Mouse (Mus musculus): ENCODE measurements around the gene Flvcr2. TPM values are rescaled to one million over a fixed set of nuclear protein-coding genes. Genes with fewer than 3 reads are reported as not detected.

The Flvcr2 gene
- polyA plus RNA-seq, 1 experiment from 2014 or later: 0.85 TPM

DNA sequence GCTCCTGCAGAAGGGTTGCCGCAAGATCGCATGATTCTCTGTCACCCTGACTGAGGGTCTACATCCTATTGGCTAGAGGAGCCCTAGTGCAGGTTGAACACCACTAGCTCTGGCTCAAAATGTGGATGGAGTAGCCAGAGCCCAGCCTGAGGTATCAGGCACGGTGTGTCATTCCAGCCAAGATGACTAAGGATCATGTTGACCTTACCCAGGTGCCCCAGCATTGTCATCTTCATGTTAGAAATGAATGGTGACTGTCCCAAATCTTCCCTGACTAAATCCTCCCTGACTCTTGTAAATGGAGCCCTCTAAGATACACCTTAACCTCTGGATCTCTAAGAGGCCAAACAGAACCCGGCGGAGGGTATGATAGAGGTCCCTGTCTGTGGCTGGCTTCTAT, 33.4 kb downstream of the Flvcr2 start:
- H3K4me1 ChIP-seq: peaks cover 11% of the 10 kb centered on the region
- no peak for DNase-seq (ENCODE audit: low spot score)
- no peaks in the 10 kb centered on the region for H3K27me3 ChIP-seq (ENCODE audit: low read depth, poor library complexity, severe bottlenecking)
- H3K36me3 ChIP-seq: no peaks in the 10 kb centered on the region
- no peaks in the 10 kb centered on the region for H3K9me3 ChIP-seq (replicated peaks)
- H3K4me3 ChIP-seq: no peak overlapping the region
- no peak overlapping the region for H3K27ac ChIP-seq (replicated peaks)
- WGBS: 95% methylated on average over 5 of the region's 5 CpGs

DNA sequence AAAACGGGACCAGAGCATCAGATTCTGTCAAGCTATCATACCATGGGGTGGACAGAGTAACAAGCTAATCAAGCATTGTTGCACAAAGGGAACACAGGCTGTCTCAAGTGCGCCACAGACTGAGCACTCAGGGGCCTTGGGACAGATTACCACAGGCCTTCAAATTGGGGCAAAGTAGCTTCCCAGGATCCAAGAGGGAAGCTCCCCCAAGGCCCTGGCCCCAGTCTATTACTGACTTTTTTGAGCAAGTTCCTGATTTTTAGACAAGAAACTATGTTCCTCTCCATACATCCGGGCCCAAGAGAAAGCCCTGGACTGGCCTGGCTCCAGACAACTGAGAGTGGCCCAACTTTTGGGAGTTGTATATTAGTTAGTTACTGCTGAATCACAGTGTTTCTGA, 35.3 kb downstream of the Flvcr2 start:
- H3K27me3 ChIP-seq (ENCODE audit: low read depth, poor library complexity, severe bottlenecking): no peaks in the 10 kb centered on the region
- H3K4me3 ChIP-seq: no peak overlapping the region
- no peak for DNase-seq (ENCODE audit: low spot score)
- no peak overlapping the region for H3K27ac ChIP-seq (replicated peaks)
- 85% methylated on average over 3 of the region's 3 CpGs for WGBS
- no peaks in the 10 kb centered on the region for H3K9me3 ChIP-seq (replicated peaks)
- peaks cover 15% of the 10 kb centered on the region for H3K4me1 ChIP-seq
- H3K36me3 ChIP-seq: no peaks in the 10 kb centered on the region

DNA sequence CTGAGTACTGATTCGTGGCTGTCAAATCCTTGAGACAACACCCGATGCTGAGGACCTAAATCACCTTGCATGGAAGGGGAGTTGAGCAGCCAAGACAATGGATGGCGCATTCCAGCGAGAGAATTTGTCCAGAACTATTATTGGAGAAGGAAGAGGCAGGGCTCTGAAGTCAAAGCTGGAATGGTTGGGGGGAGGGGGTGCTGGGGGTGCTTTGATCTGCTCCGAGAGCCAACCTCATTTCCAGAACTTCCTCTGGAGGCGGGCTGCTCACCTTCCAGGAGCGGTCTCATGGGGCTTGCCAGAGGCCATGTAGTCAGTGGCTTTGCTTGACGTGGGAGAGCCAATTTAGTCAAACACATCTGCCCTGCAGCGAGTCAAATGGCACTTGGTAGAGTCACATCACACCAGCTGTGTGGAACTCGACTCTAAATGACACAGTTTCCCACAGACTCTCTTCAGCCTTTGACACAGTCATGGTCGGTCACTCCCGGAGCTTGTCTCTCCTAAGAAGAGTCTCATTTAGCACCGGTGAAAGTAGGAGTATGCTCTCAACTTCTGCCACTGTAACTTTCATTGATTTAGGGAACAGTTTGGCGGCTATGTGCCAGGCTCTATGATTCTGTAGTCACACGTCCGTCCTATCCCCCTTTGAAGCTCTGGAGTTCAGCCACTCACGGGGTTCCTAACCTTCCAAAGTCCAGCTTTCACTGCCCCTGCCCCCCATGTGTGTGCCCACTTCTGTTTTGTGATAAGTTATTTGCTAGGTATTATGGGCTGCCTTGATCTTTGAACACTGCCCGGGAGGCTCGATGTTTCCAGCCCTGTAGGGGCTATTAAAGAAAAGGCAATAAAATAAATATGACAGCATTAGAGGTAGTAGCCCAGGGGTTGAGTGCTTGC, 38.8 kb downstream of the Flvcr2 start:
- H3K9me3 ChIP-seq (replicated peaks): no peaks in the 10 kb centered on the region
- no peaks in the 10 kb centered on the region for H3K36me3 ChIP-seq
- H3K4me1 ChIP-seq: 0 out of 2 replicates have a peak, but pooled peaks cover 4% of the 10 kb centered on the region
- no peaks in the 10 kb centered on the region for H3K27me3 ChIP-seq (ENCODE audit: low read depth, poor library complexity, severe bottlenecking)
- DNase-seq (ENCODE audit: low spot score): no peak
- no peak overlapping the region for H3K27ac ChIP-seq (replicated peaks)
- H3K4me3 ChIP-seq: no peak overlapping the region
- 82% methylated on average over 19 of the region's 19 CpGs for WGBS

DNA sequence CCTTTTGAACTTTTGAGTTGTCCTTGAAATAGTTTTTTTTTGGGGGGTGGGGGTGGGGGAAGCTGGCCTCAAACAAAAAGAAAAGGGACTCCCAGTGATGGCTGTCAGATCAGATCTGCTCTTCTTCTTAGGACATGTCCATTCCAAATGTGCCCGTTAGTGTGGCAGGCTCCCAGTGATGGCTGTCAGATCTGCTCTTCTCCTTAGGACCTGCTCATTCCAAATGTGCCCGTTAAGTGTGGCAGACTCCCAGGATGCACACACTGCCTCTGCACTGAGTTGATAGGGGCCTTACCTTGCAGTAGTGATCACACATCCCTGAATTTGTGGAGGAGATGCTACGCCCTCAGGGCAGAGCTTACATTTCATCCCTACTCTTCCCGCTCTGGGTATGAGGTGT, 45.8 kb downstream of the Flvcr2 start:
- Histone ChIP-seq H3K27ac (replicated peaks) (no peak overlapping the region), H3K4me1 (no peaks in the 10 kb centered on the region), H3K9me3 (replicated peaks) (no peaks in the 10 kb centered on the region), H3K27me3 (ENCODE audit: low read depth, poor library complexity, severe bottlenecking) (no peaks in the 10 kb centered on the region), H3K36me3 (no peaks in the 10 kb centered on the region), H3K4me3 (no peak overlapping the region)
- WGBS: 82% methylated on average over 4 of the region's 4 CpGs
- no peak for DNase-seq (ENCODE audit: low spot score)

DNA sequence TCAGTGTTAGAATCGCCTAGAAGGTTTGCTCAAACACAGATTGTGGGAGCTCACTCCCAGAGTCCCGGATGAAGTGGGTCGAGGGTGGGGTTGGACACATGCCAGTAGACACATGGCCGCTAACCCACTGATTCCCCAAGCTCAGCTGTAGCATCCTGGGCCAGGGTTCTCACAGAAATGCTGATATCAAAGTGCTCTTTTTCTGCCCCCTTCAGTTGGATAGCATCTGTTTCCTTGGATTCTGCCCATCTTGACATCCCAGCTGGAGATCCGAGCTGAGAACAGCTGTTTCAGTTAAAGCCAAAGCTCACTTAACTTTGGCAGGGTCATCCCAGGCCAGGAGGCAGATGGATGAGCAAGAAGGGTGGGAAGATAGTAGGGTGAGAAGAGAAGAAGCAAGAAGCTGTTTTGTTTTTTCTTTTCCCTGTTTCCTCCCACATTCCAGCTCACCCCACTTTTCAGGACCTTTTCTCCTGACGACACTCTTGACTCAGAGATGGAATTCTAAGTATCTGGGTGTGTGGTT, 46.5 kb downstream of the Flvcr2 start:
- no peak for DNase-seq (ENCODE audit: low spot score)

DNA sequence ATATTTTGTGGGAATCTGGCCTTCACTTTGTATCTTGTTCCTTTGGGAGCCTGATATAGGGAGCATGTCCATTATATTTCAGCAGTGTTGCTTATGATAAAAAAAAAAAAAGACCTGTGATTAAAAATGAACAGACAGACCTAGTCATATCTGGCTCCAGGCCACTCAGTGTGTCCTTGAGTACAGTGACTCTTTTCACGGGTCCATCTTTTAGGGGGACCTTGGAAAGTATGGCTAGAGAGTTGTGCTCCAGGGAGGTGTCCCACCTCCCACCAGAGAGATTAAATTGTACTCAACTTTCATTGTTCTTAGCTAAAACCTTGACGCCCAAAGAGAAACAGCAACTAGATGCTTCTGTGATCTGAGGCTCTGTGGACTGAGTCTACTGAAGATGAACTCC, 47.8 kb downstream of the Flvcr2 start:
- no peaks in the 10 kb centered on the region for H3K36me3 ChIP-seq
- H3K9me3 ChIP-seq (replicated peaks): no peaks in the 10 kb centered on the region
- H3K4me3 ChIP-seq: no peak overlapping the region
- whole genome bisulfite sequencing: 85% methylated on average over 2 of the region's 2 CpGs
- H3K27me3 ChIP-seq (ENCODE audit: low read depth, poor library complexity, severe bottlenecking): no peaks in the 10 kb centered on the region
- no peaks in the 10 kb centered on the region for H3K4me1 ChIP-seq
- DNase-seq (ENCODE audit: low spot score): no peak
- H3K27ac ChIP-seq (replicated peaks): no peak overlapping the region

More for the DNA sequence above, 46.5 kb downstream of the Flvcr2 start:
- WGBS: 84% methylated on average over 6 of the region's 6 CpGs
- no peaks in the 10 kb centered on the region for H3K27me3 ChIP-seq (ENCODE audit: low read depth, poor library complexity, severe bottlenecking)
- H3K4me3 ChIP-seq: no peak overlapping the region
- H3K9me3 ChIP-seq (replicated peaks): no peaks in the 10 kb centered on the region
- no peaks in the 10 kb centered on the region for H3K4me1 ChIP-seq
- H3K27ac ChIP-seq (replicated peaks): no peak overlapping the region
- H3K36me3 ChIP-seq: no peaks in the 10 kb centered on the region

DNA sequence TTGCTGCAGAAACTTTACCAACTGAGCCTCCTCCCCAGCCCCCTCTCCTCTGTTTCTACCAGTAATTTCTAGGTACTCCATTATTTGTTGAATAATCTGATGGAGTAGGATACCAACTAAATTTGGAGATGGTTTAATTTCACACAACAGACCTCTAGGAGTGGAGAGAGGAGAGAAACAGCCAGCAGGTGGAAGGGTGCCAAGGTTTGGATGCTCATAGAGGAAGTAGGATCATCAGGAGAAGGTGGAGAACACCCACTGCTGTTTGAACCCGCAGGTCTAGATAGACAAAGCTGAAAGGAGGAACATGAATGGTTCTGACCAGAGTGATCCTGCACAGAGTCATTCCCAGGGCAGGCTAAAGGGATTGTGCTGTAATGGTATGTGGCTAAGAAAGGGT, 49.2 kb downstream of the Flvcr2 start:
- DNase-seq (ENCODE audit: low spot score): no peak
- 79% methylated on average over 1 of the region's 1 CpGs for WGBS
- no peaks in the 10 kb centered on the region for H3K9me3 ChIP-seq (replicated peaks)
- H3K27me3 ChIP-seq (ENCODE audit: low read depth, poor library complexity, severe bottlenecking): no peaks in the 10 kb centered on the region
- no peaks in the 10 kb centered on the region for H3K36me3 ChIP-seq
- H3K4me3 ChIP-seq: no peak overlapping the region
- no peak overlapping the region for H3K27ac ChIP-seq (replicated peaks)
- 0 out of 2 replicates have a peak, but pooled peaks cover 3% of the 10 kb centered on the region for H3K4me1 ChIP-seq

DNA sequence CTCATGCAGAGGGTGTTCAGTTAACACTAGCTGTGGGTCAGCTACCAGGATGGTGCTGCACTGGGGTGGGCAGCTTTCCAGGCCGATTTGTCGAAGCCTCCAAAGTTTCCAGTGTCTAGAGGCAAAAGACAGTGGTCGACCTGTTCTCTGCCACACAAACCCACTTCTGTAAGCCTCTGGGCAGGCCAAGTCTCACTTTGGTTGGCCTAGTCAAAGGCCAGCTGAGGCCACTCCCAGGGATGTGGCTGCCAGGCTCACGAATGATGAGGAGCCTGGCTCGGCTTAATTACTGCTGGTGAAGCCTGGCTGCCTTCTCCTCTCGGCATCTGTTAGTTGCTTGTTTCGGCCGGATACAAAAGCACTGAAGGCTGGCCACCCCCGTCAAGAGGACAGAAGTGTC, 53.7 kb downstream of the Flvcr2 start:
- no peaks in the 10 kb centered on the region for H3K36me3 ChIP-seq
- no peaks in the 10 kb centered on the region for H3K9me3 ChIP-seq (replicated peaks)
- H3K4me3 ChIP-seq: no peak overlapping the region
- H3K27me3 ChIP-seq (ENCODE audit: low read depth, poor library complexity, severe bottlenecking): no peaks in the 10 kb centered on the region
- 0 out of 2 replicates have a peak, but pooled peaks cover 3% of the 10 kb centered on the region for H3K4me1 ChIP-seq
- no peak overlapping the region; the same call in 1 of the 2 replicates for H3K27ac ChIP-seq (replicated peaks)
- DNase-seq (ENCODE audit: low spot score): no peak
- 65% methylated on average over 9 of the region's 9 CpGs for WGBS

DNA sequence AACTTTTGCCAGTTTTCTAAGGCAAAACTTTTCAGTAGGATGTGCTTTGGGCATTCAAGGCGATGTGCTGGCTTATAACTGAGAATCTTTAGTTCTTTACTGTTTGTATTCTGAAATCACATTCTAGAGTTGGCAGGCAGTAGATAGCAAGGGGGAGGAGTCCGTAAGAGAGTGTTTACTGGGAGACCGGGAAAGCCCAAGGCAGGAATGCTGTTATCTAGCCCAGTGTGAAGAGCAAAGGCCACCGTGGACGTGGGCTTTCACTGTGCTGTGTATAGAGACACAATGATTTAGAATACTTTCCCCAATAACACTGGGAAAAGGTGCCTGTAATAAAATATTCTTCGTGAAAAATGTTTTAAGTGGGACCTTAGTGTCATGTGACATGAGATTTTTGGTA, 63.4 kb downstream of the Flvcr2 start:
- Histone ChIP-seq H3K4me1 (no peaks in the 10 kb centered on the region), H3K27me3 (ENCODE audit: low read depth, poor library complexity, severe bottlenecking) (no peaks in the 10 kb centered on the region), H3K36me3 (peaks cover 43% of the 10 kb centered on the region), H3K9me3 (replicated peaks) (no peaks in the 10 kb centered on the region), H3K27ac (replicated peaks) (no peak overlapping the region), H3K4me3 (no peak overlapping the region)
- WGBS: 78% methylated on average over 6 of the region's 6 CpGs
- no peak for DNase-seq (ENCODE audit: low spot score)

DNA sequence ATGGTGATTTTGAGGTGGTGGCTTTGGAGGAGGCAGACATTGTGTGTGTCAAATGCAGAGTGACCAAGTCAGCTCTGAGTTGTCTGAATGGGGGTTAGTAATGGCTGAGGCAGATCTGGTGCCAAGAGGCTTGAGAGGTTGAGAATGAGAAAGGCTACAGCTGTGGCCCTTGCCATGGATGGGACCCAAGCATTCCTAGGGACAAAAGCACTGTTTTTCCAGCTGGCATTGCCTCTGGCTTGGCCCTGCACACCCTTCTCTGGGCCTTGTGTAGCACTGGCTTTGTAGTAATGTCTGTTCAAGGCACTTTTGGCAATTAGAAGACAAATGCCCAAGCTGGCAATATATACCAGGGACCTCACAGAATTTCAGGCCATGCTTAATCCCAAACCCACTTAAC, 64.6 kb downstream of the Flvcr2 start:
- no peak overlapping the region for H3K4me3 ChIP-seq
- peaks cover 54% of the 10 kb centered on the region for H3K36me3 ChIP-seq
- no peaks in the 10 kb centered on the region for H3K27me3 ChIP-seq (ENCODE audit: low read depth, poor library complexity, severe bottlenecking)
- DNase-seq (ENCODE audit: low spot score): no peak
- H3K27ac ChIP-seq (replicated peaks): no peak overlapping the region
- H3K4me1 ChIP-seq: no peaks in the 10 kb centered on the region
- H3K9me3 ChIP-seq (replicated peaks): no peaks in the 10 kb centered on the region

DNA sequence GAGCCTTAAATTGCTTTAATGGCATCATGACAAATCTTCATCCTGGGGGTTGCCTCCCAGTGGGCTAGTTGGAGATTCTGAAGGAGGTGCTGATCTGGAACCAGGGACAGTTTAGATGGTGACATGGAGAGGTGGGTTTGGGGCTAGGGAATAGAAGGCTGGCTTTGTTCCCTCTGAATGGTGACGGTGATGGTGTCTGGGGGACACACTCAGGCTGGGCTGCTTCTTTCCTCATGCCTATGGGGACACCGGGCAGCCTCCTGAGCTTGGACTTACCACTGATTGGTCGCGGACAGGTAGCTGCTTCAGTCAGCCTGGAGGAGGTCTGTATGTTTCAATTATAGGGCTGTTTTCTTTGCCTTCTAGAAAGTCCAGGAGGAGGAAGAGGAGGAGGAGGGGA, 65.3 kb downstream of the Flvcr2 start:
- H3K27me3 ChIP-seq (ENCODE audit: low read depth, poor library complexity, severe bottlenecking): no peaks in the 10 kb centered on the region
- H3K27ac ChIP-seq (replicated peaks): no peak overlapping the region
- peaks cover 61% of the 10 kb centered on the region for H3K36me3 ChIP-seq
- H3K4me3 ChIP-seq: no peak overlapping the region
- 100% methylated on average over 4 of the region's 4 CpGs for WGBS
- no peak for DNase-seq (ENCODE audit: low spot score)
- H3K9me3 ChIP-seq (replicated peaks): no peaks in the 10 kb centered on the region
- no peaks in the 10 kb centered on the region for H3K4me1 ChIP-seq

DNA sequence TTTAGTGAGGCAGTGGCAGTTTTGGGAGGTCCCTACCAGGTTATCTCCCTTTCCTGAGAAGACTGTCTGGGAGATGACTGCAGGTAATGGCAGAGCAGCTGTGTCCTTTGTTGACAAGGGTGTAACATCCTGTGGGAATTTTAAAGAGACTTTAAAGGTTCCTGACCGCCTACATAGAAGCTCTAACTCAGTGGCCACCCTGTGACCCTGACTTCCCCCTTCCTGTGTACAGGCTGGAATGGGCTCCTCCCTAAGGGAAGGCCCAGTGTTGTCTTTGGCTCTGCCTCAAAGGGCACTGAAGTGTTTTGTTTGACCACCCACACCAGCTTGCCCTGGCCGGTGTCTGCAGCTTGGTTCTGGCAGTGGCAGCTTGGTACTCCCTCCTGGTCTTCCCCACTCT, 67.3 kb downstream of the Flvcr2 start:
- 68% methylated on average over 2 of the region's 2 CpGs for WGBS
- H3K36me3 ChIP-seq: peaks cover 79% of the 10 kb centered on the region

DNA sequence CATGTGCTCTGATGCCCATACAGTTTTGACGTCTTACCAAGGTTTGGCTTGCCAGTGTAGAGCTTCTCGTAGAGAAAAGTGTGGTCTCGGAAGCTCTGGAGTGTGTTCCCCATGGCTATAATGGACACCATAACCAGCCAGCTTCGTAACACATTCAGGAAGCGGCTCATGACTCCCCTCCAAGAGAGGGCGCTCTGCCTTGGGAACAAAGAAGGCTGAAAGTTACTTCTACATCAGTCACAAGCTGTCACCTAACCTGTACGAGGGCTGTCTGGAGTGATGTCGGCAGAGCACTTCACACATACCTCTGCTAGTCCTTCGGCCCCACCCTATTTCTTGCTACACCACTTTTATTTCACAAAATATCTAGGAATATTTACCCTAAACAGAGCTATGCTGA, 75.7 kb downstream of the Flvcr2 start:
- peaks cover 56% of the 10 kb centered on the region for H3K36me3 ChIP-seq
- 79% methylated on average over 9 of the region's 9 CpGs for WGBS

More for the DNA sequence above, 67.3 kb downstream of the Flvcr2 start:
- Histone ChIP-seq H3K4me1 (peaks cover 1% of the 10 kb centered on the region; the same call in 1 of the 2 replicates), H3K27me3 (ENCODE audit: low read depth, poor library complexity, severe bottlenecking) (no peaks in the 10 kb centered on the region), H3K4me3 (no peak overlapping the region), H3K27ac (replicated peaks) (no peak overlapping the region), H3K9me3 (replicated peaks) (no peaks in the 10 kb centered on the region)
- no peak for DNase-seq (ENCODE audit: low spot score)

More for the DNA sequence above, 75.7 kb downstream of the Flvcr2 start:
- Histone ChIP-seq H3K4me3 (no peak overlapping the region), H3K4me1 (peaks cover 34% of the 10 kb centered on the region), H3K9me3 (replicated peaks) (no peaks in the 10 kb centered on the region), H3K27me3 (ENCODE audit: low read depth, poor library complexity, severe bottlenecking) (no peaks in the 10 kb centered on the region), H3K27ac (replicated peaks) (no peak overlapping the region)
- no peak for DNase-seq (ENCODE audit: low spot score)
